Mouse (Mus musculus): ENCODE results near the gene Skiv2l.
A peak's percentile ranks its signal among the peaks of the same experiment; 100 is the strongest.

GRCm38 (mm10) chr17:34849722-34850516 is at the start of gene Skiv2l, which contains the start of gene Nelfe:
- TF ChIP-seq CTCF (conservative IDR thresholded peaks at IDR 0.05; ENCODE audit: insufficient read depth, insufficient read length, low read depth, low read length) = 0 out of 2 replicates have a peak, but pooled peaks have one; percentile 19
- TF ChIP-seq POLR2A (IDR thresholded peaks at IDR 0.05; ENCODE audit: low read depth, low read length) = no peak

Measured in kidney, adult 2 months (tissue).